Mouse (Mus musculus) erythroblast, embryonic 14.5 days (primary cell): ENCODE measurements around the gene 1700011L22Rik.

Source experiments
- GATA1 ChIP-seq: IDR thresholded peaks from 2 replicates; pipeline ENCODE4 v1.6.1; 2012; ENCODE audit warnings: low read length, inconsistent platforms, mixed read lengths
- TAL1 ChIP-seq: IDR thresholded peaks from 3 replicates; pipeline ENCODE4 v1.6.1; 2012; ENCODE audit warnings: low read length, inconsistent platforms, mixed read lengths

- no peak for TF ChIP-seq GATA1
- TF ChIP-seq TAL1 = no peak
Measured at GRCm38 (mm10) chr8:79284626-79285025, 36.3 kb upstream of the 1700011L22Rik start.
